Mouse (Mus musculus): ENCODE data around the gene Sept11. TPM values are rescaled to one million over a fixed set of nuclear protein-coding genes. Genes with fewer than 3 reads are reported as not detected.

The Sept11 gene
- total RNA-seq, 2 experiments from 2014 or later = 107 to 115 TPM

- DNase-seq (ENCODE audit: low spot score in 2 of 2) = no peak
- TF ChIP-seq CTCF (conservative IDR thresholded peaks at IDR 0.05) = no peak
- Histone ChIP-seq H3K27ac (peak overlapping the region; percentile 96), H3K4me3 (no peak overlapping the region)
Observed at GRCm38 (mm10) chr5:93207555-93207954, 114.3 kb downstream of the Sept11 start.

GRCm38 (mm10) chr5:93218375-93218774 lies 125.1 kb downstream of the Sept11 start:
- no peak for TF ChIP-seq CTCF (conservative IDR thresholded peaks at IDR 0.05)
- H3K27ac ChIP-seq = no peak overlapping the region
- no peak overlapping the region for H3K4me3 ChIP-seq
- DNase-seq (ENCODE audit: low spot score in 2 of 2) = no peak

- Histone ChIP-seq H3K4me3 (no peak overlapping the region), H3K27ac (no peak overlapping the region)
- no peak for TF ChIP-seq CTCF (conservative IDR thresholded peaks at IDR 0.05)
- no peak for DNase-seq (ENCODE audit: low spot score in 2 of 2)
Observed at GRCm38 (mm10) chr5:93221661-93222060, 128.4 kb downstream of the Sept11 start.

GRCm38 (mm10) chr5:93224549-93224948 lies 131.3 kb downstream of the Sept11 start:
- Histone ChIP-seq H3K4me3 (no peak overlapping the region), H3K27ac (no peak overlapping the region)
- no peak for TF ChIP-seq CTCF (conservative IDR thresholded peaks at IDR 0.05)
- DNase-seq (ENCODE audit: low spot score in 2 of 2) = no peak

Other genes starting within 250 kb of the Sept11 start
- gene Sowahb, start 48.4 kb upstream of the Sept11 start, total RNA-seq (2021) = 1 to 10 TPM; 2.0 to 2.2 TPM
- gene Ccni, start 113.1 kb downstream of the Sept11 start, total RNA-seq (2021) = 100 to 1,000 TPM; 251 to 256 TPM
- gene 2010109A12Rik, start 113.1 kb downstream of the Sept11 start, total RNA-seq (2021) = 1 to 10 TPM; 1.1 to 1.8 TPM
- gene Ccng2, start 173.8 kb downstream of the Sept11 start, total RNA-seq (2021) = 10 to 100 TPM; 48.2 to 51.5 TPM